Mouse (Mus musculus) skeletal muscle tissue, postnatal 0 days (tissue): ENCODE measurements around the gene Speer4d. TPM values are rescaled to one million over a fixed set of nuclear protein-coding genes. Genes with fewer than 3 reads are reported as not detected.

Experiments used
- polyA plus RNA-seq: library from polyadenylated mRNA; unstranded; fragments of >200 nt; fragmentation: Nextera tagmentation; extraction: Ambion mirVana; gene quantifications from 2 replicates; pipeline ENCODE4 v1.2.1, GENCODE M21; 2015

Speer4d gene
- not detected in 2 replicates for polyA plus RNA-seq

DNA sequence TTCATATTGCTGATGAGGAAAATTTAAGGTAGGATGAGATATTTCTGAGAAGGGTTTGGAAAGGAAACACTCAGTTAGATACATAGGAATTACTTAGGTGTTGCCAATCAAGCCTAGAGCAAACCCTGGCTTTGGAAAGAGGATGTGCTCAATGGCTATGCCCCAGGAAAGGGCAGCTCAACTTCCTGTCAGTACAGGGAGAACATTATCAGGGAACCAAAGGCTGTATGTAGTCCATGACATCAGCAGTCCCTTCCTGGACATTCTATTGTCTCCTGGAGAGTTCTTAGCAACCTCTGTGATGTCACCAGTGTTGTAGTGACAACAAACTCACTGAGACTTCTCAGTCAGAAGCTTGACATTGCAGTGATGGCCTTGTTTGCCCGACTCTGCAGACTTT is at the start of gene Speer4d:
Gene Speer4d (plus strand): TSS at position 301 of the 400 bp plus-strand sequence.

DNA sequence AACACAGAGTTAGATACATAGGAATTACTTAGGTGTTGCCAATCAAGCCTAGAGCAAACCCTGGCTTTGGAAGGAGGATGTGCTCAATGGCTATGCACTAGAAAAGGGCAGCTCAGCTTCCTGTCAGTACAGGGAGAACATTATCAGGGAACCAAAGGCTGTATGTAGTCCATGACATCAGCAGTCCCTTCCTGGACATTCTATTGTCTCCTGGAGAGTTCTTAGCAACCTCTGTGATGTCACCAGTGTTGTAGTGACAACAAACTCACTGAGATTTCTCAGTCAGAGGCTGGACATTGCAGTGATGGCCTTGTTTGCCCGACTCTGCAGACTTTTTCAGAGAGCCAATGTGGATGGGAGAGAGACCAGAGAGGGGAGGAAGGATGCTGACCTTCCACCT is 41.8 kb upstream of the Speer4d start, which contains the start of gene Gm21083:
Gene Gm21083 (plus strand): TSS at position 301 of the 400 bp plus-strand sequence.

DNA sequence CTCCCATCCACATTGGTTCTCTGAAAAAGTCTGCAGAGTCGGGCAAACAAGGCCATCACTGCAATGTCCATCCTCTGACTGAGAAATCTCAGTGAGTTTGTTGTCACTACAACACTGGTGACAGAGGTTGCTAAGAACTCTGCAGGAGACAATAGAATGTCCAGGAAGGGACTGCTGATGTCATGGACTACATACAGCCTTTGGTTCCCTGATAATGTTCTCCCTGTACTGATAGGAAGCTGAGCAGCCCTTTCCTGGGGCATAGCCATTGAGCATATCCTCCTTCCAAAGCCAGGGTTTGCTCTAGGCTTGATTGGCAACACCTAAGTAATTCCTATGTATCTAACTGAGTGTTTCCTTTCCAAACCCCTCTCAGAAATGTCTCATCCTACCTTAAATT is 38.1 kb downstream of the Speer4d start, which contains the start of gene 4930572O03Rik:
Gene 4930572O03Rik (minus strand): TSS at position 101 of the 400 bp plus-strand sequence.

Other genes starting within 250 kb of the Speer4d start
- gene Gm21149, start 142.5 kb upstream of the Speer4d start, polyA plus RNA-seq, result not detected in 2 replicates
- gene Gm21190, start 89.8 kb upstream of the Speer4d start, polyA plus RNA-seq, result 0.18 TPM in 1 of 2 replicates, not detected in the other
- 0.15 and 0.33 TPM in 2 replicates for gene Gm21083, start 41.7 kb upstream of the Speer4d start, polyA plus RNA-seq
- not detected in 2 replicates for gene 4930572O03Rik, start 38.0 kb downstream of the Speer4d start, polyA plus RNA-seq
- gene Speer4c, start 95.2 kb downstream of the Speer4d start, polyA plus RNA-seq, result not detected in 2 replicates